In genomic region chr7:128622266-128622961, GRCm38 (mm10) we compare ENCODE assay signal across 8 mouse cellular contexts. TPM values are rescaled to one million over a fixed set of nuclear protein-coding genes. Genes with fewer than 3 reads are reported as not detected.
DNase-seq lines count a peak whose midpoint lies in the region; ATAC-seq lines count a peak whose summit lies in the region.

No protein-coding gene starts in this region.

- ATAC-seq in granulocyte monocyte progenitor cell, adult 5-6 weeks (replicated peaks; ENCODE audit: poor library complexity, severe bottlenecking), result peak; percentile 97
- no peak for ATAC-seq in erythroid progenitor cell, adult 5-6 weeks (replicated peaks; ENCODE audit: low FRiP score, poor library complexity, severe bottlenecking)

- DNase-seq in frontal cortex, adult 2 months (ENCODE audit: extremely low spot score in 1 of 2, low spot score in 1 of 2), result peak; percentile 41 to 61
- DNase-seq in frontal cortex, postnatal 14 days (ENCODE audit: low spot score in 2 of 2), result no peak
- DNase-seq in 3134 (ENCODE audit: extremely low read depth, insufficient read length, low spot score), result peak; percentile 46
- peak; percentile 13 to 40 for DNase-seq in adrenal gland, postnatal 36 days
- peak; percentile 80 for DNase-seq in layer of hippocampus, adult 9-11 months
- DNase-seq in gastrocnemius, postnatal 36 days, result no peak

- intact Hi-C loops in gastrocnemius, postnatal 36 days (cut with DNase I), result no loop called here

RNA-seq across cellular contexts. Expression of gene Inpp5f, which starts 11.3 kb away (rescaled TPM):
- polyA plus RNA-seq in frontal cortex, adult 2 months (2012; rRNA removed), result 61.2 and 65.0 TPM in 2 replicates
- 10 to 100 TPM; 21.2 to 28.7 TPM for total RNA-seq in adrenal gland, postnatal 36 days (2021)
- 9.5 and 11.4 TPM in 2 replicates for total RNA-seq in granulocyte monocyte progenitor cell, adult 5-6 weeks (2014; fragmentation: Nextera tagmentation)
- 8.7 and 17.9 TPM in 2 replicates for total RNA-seq in granulocyte monocyte progenitor cell, adult 5-6 weeks (2017)
- 1.8 and 3.8 TPM in 2 replicates for total RNA-seq in erythroid progenitor cell, adult 5-6 weeks (2015; ENCODE audit: low replicate concordance)
- total RNA-seq in erythroid progenitor cell, adult 5-6 weeks (2017; ENCODE audit: low replicate concordance), result 1.0 and 2.2 TPM in 2 replicates
- 1 to 10 TPM; 2.9 to 3.2 TPM for total RNA-seq in gastrocnemius, postnatal 36 days (2021)

Comparison
In these comparisons a context has a peak if more than half of its experiments do, and no peak if none do; other contexts are left out.
1. DNase-seq: peak in frontal cortex, adult 2 months (2 of 2), 3134 (single experiment), adrenal gland, postnatal 36 days (2 of 2) and layer of hippocampus, adult 9-11 months (single experiment); none in frontal cortex, postnatal 14 days (0 of 2) and gastrocnemius, postnatal 36 days (0 of 2).